26 mouse cellular contexts compared by ENCODE assay signal in the genomic region with DNA sequence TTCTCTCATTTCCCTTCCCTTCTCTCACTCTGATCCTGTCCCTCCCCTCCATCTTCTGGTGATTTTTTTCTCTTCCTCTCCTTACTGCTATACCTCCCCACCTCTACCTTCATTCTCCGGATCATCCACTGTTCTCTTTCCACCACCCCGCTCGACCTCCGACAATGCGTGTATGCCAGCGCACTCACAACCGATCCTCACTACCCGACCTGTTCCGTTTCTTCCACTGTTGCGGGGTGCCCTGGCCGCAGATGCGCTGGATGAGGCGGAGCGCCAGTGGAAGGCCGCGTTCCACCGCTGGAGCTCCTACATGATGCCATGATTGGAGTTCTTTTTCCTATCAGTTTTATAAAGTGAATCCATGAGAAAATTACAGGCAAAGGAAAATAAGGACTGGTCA. TPM values are rescaled to one million over a fixed set of nuclear protein-coding genes. Genes with fewer than 3 reads are reported as not detected.
"Had no signal": no experiment of that assay in that cellular context is flagged by ENCODE, and none has a peak within 500 bp of the region (broad histone marks: within the 10 kb centered on the region; RNA-seq: fewer than 3 reads in every experiment).

No protein-coding gene starts in this region.

- H3K9ac ChIP-seq: heart, embryonic 12.5 days; hindbrain, embryonic 13.5 days; hindbrain, embryonic 15.5 days; kidney, embryonic 15.5 days; limb, embryonic 13.5 days; limb, embryonic 15.5 days; liver, embryonic 12.5 days; liver, embryonic 14.5 days had no signal

- H3K4me2 ChIP-seq: heart, embryonic 12.5 days; hindbrain, embryonic 13.5 days; hindbrain, embryonic 15.5 days; kidney, embryonic 15.5 days; limb, embryonic 13.5 days; limb, embryonic 15.5 days; liver, embryonic 12.5 days had no signal

- H3K4me3 ChIP-seq: heart, embryonic 10.5 days; heart, embryonic 12.5 days; hindbrain, embryonic 13.5 days; hindbrain, embryonic 15.5 days; kidney, embryonic 15.5 days; layer of hippocampus, adult 2 months; left cerebral cortex, adult 2 months; limb, embryonic 13.5 days; limb, embryonic 15.5 days; liver, embryonic 12.5 days had no signal

- ATAC-seq: hindbrain, postnatal 0 days; intestine, embryonic 16.5 days; liver, embryonic 12.5 days had no signal

- H3K27ac ChIP-seq: heart, embryonic 10.5 days; hindbrain, embryonic 13.5 days; hindbrain, embryonic 15.5 days; hindbrain, postnatal 0 days; kidney, embryonic 15.5 days; layer of hippocampus, adult 2 months; left cerebral cortex, adult 2 months; limb, embryonic 13.5 days; limb, embryonic 15.5 days; liver, embryonic 12.5 days; liver, embryonic 14.5 days had no signal

- DNase-seq: gastrocnemius, postnatal 14 days; gastrocnemius, postnatal 36 days; heart, adult 18-20 months; heart, postnatal 10 days; heart, postnatal 36 days; kidney, adult 11 months; kidney, adult 2 months; kidney, adult 9 months; kidney, postnatal 10 days; kidney, postnatal 25 days; kidney, postnatal 4 days; left cerebral cortex, postnatal 4 days had no signal

- H3K36me3 ChIP-seq: heart, embryonic 10.5 days; heart, embryonic 12.5 days; hindbrain, embryonic 15.5 days; kidney, embryonic 15.5 days; limb, embryonic 13.5 days; limb, embryonic 15.5 days; liver, embryonic 12.5 days had no signal

- H3K9me3 ChIP-seq: hindbrain, embryonic 15.5 days; kidney, embryonic 15.5 days had no signal

- H3K27me3 ChIP-seq: heart, embryonic 12.5 days; hindbrain, embryonic 13.5 days; hindbrain, embryonic 15.5 days; kidney, embryonic 15.5 days; limb, embryonic 13.5 days; limb, embryonic 15.5 days; liver, embryonic 12.5 days had no signal

- H3K4me1 ChIP-seq: heart, embryonic 10.5 days; heart, embryonic 12.5 days; hindbrain, embryonic 13.5 days; hindbrain, embryonic 15.5 days; kidney, embryonic 15.5 days; limb, embryonic 13.5 days; limb, embryonic 15.5 days; liver, embryonic 12.5 days had no signal

RNA-seq across cellular contexts. Expression of gene Lurap1l, which starts 57.1 kb away (rescaled TPM):
- total RNA-seq: hematopoietic stem cell, adult 5-6 weeks had no signal
